Mouse (Mus musculus) spleen, postnatal 4 days (tissue): ENCODE results near the gene Rln3.

Source experiments
- DNase-seq, 2 experiments: peaks; one replicate each; pipeline ENCODE4 v3.0.0; 2022; ENCODE audit warnings: low spot score in 2 of 2

Gene Rln3

GRCm38 (mm10) chr8:84065037-84065436 is 20.2 kb upstream of the Rln3 start, which contains the start of gene Gm10643:
Gene Gm10643 (minus strand): TSS chr8:84065137.
- DNase-seq: no peak

DNA sequence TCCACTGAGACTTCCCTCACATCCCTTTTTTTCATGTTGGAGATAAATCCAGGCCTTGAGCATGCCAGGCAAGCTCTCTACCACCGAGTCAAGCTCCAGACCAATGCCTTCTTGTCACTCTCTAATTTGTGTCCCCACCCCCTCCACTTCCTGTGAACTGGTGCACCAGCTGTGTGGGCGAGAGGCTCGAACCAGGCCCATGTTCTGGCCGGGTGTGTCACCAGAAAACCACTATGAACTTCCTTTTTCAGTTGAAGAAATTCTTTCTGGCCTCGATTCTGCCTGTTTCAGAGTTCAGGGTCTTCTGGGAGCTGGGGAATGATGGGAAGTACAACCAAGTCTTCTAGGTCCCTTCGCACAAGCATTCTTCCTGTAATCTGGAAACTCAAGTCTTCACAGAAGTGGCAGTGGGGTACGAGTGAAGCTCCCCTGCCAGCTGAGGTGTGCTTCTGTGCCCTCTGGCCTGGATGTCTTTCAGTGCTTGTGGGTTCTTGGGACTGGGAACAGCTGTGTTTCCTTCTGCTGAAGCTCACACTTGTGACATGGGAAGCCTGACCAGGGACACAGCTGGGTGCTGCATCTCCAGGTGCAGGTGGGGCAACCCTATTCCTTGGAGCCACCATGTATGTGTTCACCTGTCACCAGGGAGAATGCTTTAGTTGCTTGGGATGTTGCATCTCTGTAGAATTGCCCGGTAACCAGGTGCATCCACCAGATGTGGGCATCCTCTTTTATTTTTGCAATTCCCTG is 19.2 kb upstream of the Rln3 start:
- DNase-seq: peak; percentile 64 to 75

GRCm38 (mm10) chr8:84060245-84060644 is 15.4 kb upstream of the Rln3 start:
- no peak for DNase-seq

DNA sequence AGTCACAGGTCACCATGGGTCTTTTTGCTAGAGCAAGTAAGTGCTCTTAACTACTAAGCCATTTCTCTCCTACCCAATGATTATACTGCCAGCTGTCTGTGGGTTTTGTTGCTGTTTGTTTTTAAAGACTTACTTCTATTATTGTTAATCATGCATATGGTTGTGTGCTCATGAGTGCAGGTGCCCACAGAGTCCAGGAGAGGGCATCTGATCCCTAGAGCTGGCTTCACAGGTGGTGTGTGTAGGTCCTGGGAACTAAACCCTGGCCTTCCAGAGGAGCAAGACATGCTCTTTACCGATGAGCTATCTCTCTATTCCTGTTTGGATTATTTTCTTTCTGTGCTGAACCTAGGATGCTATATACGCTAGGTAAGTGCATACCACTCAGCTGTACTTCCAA is 14.4 kb upstream of the Rln3 start:
- no peak for DNase-seq

- DNase-seq: no peak
Observed at GRCm38 (mm10) chr8:84057827-84058226, 13.0 kb upstream of the Rln3 start.

DNA sequence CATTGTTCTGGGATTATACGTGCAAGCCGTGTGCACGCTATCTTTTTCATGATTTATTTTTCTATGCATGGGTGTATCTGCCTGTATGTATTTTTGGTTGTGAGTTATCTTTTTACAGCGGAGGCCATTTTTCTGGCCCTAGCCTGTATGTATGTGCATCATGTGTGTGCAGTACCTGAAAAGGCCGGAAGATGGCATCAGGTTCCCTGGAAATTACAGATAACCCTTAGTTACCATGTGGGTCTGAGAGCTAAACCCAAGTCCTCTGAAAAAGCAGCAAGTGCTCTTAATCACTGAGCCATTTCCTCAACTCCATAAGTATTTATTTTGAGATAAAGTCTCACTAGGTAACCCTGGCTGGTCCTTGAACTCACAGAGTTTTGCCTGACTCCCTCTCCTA is 8.4 kb upstream of the Rln3 start:
- DNase-seq: no peak

DNA sequence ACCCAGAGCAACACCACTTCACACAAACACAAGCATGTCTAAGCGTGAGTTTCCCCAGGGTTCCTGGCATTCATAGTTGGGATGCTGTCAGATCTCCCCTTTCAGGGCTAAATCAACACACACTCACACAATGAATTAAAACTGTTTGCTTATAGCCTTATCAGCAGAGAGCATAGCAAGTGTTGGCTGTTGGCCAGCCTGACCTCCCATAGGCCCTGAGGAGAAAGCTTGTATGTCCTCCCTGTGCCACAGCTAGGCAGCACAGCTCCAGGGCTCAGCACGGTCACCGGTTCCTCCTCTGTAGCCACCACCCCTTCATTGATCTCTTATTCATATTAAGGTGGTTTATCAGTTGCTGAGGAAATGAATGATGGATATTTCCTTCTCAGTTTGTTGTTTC is 7.9 kb upstream of the Rln3 start:
- DNase-seq: peak in 1 of 2 experiments; percentile 53

GRCm38 (mm10) chr8:84048171-84048570 is 3.4 kb upstream of the Rln3 start:
- DNase-seq: no peak

- no peak for DNase-seq
Observed at GRCm38 (mm10) chr8:84046505-84046904, 1.7 kb upstream of the Rln3 start.

GRCm38 (mm10) chr8:84044103-84044502 is 697 bp downstream of the Rln3 start:
- no peak for DNase-seq

GRCm38 (mm10) chr8:84042948-84043342 is 1.9 kb downstream of the Rln3 start:
- no peak for DNase-seq

- DNase-seq: peak; percentile 49 to 78
Observed at GRCm38 (mm10) chr8:84042066-84042947, 2.5 kb downstream of the Rln3 start, which contains the start of gene Il27ra. Gene Il27ra (minus strand): TSS chr8:84042589.

DNA sequence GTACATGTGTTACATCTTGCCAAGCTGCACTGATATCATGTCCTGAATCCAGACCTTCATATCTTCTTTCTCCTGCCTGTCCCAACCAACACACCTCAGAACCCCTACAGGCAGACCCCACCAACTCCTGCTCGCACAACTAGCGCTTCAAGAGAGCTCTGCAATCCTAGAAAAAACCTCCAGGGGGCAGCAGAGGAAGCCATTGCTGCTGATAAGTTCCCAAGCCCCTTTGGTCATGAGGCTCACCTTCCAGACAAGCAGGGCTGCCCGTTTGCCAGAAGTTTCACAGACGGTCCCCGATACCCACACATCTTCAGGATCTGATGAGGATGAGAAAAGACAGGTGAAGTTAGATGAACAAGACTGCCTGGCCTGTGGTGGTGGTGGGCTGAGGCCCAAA is 5.8 kb downstream of the Rln3 start:
- DNase-seq: peak; percentile 69 to 87

DNA sequence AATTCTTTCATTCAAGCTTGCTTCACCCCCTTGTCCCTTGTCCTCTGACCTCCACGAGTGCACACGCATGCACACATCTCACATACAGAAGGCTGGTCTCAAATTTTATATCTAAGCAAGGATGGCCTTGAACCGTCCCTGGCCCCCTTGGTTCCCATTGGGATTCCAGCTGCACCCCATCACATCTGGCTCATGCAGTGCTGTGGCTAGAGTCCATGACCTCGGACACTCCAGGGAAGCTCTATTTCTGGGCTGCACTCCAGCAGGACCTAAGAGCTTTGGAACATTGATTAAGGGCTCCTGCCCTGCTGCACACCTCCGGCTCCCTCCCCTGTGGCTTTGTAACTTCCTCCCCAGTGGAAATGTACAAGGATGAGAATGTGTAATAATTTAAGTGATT is 6.8 kb downstream of the Rln3 start:
- DNase-seq: no peak

GRCm38 (mm10) chr8:84032777-84033176 is 12.0 kb downstream of the Rln3 start:
- no peak for DNase-seq

DNA sequence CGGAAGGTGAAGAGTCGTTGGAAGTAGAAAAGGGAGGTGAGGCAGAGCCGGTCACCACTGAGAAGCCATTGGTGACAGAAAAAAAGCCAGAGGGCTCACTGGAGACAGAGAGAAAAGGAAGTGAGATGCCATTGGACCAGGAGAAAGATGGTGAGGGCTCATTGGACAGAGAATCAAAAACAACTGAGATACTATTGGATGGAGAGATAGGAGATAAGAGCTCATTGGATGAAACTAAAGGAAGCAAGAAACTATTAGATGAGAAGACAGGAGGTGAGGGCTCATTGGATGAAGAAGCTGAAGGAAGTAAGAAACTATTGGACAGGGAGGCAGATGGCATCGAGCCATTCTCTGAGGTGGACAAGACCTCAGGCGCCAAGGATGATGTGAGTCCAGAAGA is 15.5 kb downstream of the Rln3 start:
- no peak for DNase-seq

DNA sequence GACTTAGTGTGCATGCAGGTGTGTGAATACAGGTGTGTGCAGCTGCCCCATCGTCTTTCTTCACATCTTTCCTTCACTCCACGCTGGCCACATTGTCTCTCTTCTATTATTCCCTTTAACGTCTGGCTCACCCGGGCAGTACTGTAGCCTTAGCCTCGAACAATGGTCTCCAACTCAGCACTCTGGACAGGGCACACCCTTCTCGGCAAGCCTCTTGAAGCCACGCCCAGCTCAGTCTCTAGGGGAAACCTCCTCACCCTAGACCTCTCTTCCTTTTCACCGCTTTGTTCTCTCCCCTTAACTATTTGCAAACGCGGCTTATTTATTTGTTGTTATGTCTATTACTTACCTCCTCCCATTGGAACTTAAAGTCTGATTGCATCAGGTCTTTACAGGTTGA is 17.4 kb downstream of the Rln3 start:
- DNase-seq: peak in 1 of 2 experiments; percentile 40

- DNase-seq: peak; percentile 42 to 72
Observed at GRCm38 (mm10) chr8:84025863-84026262, 18.9 kb downstream of the Rln3 start.

DNA sequence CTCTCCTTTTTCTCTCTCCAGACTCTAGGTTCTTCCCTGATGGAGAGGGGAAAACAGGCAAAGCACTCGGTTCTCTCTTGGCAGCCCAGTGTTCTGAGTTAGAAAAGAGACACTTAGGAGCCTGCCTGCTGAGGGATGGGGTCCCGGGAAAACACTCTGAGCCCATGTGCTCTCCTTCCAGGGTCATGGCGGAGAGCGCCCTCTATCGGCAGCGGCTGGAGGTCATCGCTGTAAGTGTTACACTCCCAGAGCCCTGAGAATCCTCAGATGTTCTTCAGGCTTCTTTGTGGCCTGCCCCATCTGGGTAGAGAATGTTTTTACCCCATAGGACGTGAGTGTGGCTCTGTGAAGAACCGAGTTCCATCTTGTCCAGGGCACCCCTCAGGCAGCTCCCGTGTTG is 20.6 kb downstream of the Rln3 start:
- peak; percentile 54 to 88 for DNase-seq

DNA sequence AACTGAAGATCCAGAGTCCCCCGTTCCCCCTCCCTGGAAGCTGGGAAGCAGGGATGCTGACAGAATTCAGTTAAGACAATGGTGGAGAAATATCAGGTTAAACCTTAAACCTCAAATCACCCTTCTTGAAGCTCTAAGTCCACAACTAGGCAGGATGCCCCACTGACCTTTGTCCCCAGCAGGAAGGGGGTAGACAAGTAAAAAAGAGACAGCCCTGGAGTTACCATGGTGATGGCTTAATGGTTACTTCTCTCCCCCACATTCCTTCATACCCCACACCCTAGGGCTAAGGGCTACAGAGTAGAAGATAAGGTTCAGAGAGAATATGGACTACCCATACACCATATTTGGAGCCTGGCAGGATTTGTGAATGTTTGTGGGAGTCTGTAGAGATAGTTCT is 21.2 kb downstream of the Rln3 start:
- DNase-seq: no peak

- DNase-seq: no peak
Observed at GRCm38 (mm10) chr8:84023085-84023484, 21.7 kb downstream of the Rln3 start.

DNA sequence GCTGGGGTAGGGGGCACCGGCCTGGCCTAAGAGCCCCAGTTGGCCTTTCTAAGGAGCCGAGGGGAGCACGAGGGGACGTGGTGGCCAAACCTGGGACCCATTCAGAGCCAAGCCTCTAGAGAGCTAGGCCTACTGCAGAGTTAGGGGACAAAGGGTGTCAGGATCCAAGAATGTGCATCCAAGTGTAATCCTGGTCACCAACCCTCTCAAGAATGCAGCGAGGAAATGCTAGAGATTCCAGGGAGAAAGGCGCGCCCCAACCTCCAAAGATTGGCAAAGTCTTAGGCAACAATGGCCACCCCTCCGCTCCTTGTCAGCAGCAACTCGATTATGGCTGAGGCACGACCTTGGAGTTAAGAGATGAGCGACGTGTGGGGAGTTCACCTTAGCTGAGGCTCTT is 23.2 kb downstream of the Rln3 start:
- DNase-seq: no peak

DNA sequence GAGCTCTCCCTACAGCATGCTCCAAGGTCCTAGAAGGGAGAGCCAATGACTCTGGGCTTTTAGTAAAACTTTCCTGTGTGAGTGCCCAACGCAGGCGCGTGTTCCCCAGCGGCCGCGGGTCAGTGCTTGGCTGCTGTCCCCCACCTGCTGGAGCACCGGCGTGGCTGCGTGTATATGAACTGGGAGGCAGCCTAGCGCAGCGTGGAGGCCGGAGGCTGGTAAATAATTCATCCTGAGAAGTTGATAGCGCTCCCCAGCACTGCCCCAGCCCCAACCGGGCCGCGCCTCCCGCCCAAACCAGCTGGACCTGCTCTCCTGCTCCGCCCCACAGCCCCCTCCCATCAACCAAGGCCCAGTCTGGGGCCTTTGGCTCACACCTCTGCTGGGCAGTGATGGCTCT is 23.7 kb downstream of the Rln3 start, which contains the start of gene Palm3:
Gene Palm3 (plus strand): TSS at position 376 of the 400 bp plus-strand sequence.
- DNase-seq: no peak
